Mouse (Mus musculus) frontal cortex, adult (tissue): ENCODE data around the gene Slco4c1.
A peak's percentile ranks its signal among the peaks of the same experiment; 100 is the strongest.

Experiments used
- ATAC-seq: cut with Nextera tagmentation; 2 replicates; pipeline ENCODE4 v1.9.2; 2017; ENCODE audit warnings: mild to moderate bottlenecking, moderate library complexity, mixed read lengths; ENCODE audit not compliant: low TSS enrichment

The Slco4c1 gene

DNA sequence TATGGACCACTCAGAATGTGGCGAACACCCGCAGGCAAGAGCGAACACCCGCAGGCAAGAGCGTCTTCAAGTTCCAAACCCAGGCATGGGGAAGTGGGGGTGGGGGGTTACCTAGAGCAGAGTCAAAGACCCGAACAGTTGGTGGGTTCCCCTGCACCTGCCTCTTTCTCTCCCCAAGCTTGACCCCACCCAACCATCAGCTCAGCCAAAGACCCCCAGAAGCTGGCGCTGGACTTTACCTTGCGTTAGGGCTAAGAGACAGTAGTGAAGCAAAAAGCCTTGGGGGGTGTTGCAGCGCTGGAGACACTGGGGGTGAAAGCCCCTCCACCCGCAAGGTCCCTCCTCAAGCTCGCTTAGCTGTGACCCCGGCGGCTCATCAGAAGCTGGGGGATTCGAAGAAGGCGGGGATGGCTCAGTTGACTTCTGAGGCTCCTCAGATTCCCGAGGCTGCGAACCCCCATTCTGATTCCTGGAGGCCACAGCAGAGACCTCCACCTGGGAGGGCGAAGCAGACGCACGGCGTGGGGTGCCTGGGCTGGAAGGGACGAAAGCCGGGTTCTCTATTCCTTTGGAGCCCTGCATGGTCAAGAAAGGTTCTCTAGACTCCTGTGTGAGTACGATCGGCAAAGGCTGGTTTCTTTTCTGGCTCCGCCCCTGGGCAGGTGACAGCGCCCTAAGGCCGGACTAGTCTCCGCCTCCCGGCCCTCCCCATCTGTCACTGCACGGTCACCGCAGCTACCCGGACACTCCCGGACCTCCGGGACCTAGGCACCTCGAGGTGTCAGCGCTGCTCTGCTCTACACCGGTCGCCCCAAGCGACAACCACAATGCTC lies at the start of gene Slco4c1:
Slco4c1 (minus strand) TSS at position 644 of the 833 bp plus-strand sequence.
- ATAC-seq = peak; percentile 94

DNA sequence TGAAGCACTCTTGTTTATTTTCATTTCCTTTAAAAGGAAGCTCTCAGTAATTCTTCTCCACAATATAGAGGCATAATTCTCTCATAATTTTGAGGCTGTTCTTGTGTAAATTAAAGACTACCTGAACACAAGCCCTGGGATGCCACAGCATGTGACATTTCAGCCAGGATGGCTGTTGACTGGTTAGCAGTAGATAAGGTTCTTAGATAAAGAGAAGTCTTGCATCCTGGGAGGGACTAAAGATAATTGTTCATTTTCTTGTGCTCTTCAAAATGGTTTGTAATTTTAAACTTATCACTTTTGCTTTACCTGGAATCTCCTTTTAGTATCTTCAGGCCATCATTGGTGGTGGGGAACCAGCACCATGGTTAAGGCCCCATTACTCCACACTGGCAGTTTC lies 45.4 kb upstream of the Slco4c1 start:
- ATAC-seq = no peak

DNA sequence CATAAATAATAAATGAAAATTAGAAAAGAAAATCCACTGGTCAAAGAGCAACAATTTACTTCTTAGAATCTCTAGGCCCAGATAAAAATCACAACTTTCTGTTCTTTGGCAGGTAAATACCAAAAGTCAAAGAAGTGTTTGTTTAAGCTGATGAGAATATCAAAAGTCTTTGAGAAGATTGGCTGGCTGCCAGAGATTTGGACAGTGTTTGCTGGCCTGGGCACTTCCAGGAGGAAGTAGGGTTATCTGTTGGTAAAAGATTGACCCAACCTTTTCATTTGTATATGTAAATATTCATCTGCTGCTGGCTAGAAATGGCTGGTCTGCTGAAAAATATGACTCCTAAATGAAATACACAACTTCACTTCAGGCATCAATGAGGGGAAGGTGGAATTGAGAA lies 11.8 kb upstream of the Slco4c1 start:
- ATAC-seq = no peak

DNA sequence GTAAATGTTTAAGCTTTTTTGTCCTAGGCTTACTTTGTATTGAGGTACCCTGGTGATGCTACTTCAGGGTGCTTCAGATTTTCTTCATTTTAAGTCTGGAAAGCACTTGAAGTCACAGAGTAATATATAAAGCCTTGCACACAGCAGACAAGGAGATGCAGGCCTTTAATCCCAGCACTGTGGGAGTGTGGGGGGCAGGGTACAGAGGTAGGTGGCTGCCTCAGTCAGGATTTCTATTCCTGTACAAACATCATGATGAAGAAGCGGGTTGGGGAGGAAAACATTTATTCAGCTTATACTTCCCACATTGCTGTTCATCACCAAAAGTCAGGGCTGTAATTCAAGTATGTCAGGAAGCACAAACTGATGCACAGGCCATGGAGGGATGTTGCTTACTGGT lies 6.6 kb upstream of the Slco4c1 start:
- peak; percentile 96 for ATAC-seq

DNA sequence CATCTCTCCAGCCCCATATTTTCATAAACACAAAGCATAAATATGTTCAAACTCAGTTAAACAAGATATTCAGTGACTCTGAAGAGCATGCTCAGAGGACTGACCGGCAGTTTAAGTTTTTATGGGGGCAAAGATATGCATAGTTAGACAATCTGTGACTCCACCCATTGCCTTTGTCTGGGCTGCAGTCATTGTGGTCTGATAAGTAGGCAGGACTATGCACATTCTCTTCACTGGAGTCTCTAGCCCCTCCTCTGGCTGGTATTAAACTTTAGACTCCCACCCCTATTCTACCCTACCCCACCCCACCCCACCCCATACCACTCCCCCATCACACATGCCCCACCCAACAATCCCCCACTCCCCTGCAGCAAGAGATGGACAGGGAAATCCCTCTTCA lies 4.1 kb upstream of the Slco4c1 start:
- ATAC-seq = no peak

- no peak for ATAC-seq
Observed at GRCm38 (mm10) chr1:96874636-96875035, 2.7 kb upstream of the Slco4c1 start.

- ATAC-seq = peak; percentile 54; the same call in 1 of the 2 replicates
Observed at GRCm38 (mm10) chr1:96872361-96872693, 356 bp upstream of the Slco4c1 start.

DNA sequence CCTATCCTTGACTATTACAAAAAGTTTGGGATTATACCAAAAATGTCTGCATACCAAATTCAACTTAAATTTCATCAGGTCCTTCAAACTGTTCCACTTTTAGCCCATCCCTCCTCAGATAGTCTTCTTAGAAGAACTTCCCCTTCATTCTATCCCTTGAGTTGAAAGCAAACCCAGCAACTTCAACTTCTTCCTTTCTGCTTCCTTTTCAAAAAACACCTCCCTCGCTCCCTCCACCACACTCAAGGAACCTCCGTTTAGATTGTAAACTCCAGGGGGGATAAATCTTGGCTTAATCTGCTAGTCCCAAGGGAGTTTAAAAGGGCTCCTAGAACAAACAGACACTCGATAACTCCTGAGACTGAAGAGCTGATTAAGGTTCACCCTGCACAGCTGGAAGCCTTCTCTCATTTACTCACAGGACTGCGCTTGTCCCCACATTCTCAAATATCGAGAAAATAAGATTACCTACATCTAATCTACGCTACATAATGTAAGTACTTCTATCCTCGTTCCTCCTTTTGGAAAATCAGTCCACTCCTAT lies 1.1 kb downstream of the Slco4c1 start:
- ATAC-seq = 0 out of 2 replicates have a peak, but pooled peaks have one; percentile 17

- ATAC-seq = no peak
Observed at GRCm38 (mm10) chr1:96868722-96869121, 3.2 kb downstream of the Slco4c1 start.

- ATAC-seq = no peak
Observed at GRCm38 (mm10) chr1:96866002-96866401, 6.0 kb downstream of the Slco4c1 start.

GRCm38 (mm10) chr1:96864120-96864519 lies 7.9 kb downstream of the Slco4c1 start:
- peak; percentile 44 for ATAC-seq

DNA sequence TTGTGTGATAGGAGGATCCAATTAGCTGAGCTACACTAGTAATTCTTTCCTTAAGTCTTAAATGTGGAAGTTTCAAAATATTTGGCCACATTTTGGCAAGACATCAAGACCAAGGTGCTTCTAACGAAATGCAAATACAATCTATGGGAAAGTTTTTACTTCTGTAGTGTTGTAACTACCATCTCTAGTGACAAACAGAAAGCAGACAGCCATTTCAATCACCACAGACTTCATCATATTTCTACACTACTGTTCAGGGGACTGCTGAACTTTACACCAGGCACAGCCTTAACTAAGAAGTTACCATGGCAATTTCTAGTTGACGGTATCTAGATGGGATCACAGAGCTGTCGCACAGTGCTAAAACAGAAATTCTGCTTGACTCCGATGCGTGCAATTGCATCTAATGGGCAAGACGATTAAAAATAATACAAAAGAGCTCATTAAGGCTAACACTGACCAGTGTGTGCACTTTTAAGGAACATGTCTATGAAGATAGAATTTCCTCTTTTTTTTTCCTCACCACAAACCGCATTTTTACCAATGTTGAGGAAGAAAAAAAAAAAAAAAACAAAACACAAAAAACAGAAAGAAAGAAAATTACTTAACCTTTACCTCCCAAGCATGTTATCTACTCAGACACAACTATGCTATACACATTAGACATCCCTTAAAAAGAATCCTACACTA lies 11.8 kb downstream of the Slco4c1 start:
- no peak for ATAC-seq

GRCm38 (mm10) chr1:96853541-96853940 lies 18.4 kb downstream of the Slco4c1 start:
- ATAC-seq = no peak

DNA sequence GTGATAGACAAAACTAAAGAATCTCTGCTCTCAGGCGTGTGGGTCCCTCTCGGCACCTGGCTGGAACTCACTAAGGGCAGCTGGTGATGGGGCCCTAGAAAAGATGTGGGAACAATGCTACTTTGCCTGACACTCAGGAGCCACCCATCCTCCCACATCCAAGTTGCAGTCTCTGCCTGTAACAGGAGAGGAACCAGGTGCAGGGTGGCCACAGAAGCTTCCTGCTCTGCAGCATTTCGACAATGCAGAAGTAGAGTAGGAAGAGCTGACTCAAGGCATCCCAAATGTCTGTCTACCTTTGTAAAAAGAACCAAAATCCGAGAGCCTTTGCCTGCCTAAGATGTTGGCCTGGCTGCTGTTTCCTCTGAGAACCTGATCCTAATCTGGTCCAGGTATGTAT lies 22.9 kb downstream of the Slco4c1 start:
- ATAC-seq = no peak

- ATAC-seq = no peak
Observed at GRCm38 (mm10) chr1:96848606-96849005, 23.4 kb downstream of the Slco4c1 start.

DNA sequence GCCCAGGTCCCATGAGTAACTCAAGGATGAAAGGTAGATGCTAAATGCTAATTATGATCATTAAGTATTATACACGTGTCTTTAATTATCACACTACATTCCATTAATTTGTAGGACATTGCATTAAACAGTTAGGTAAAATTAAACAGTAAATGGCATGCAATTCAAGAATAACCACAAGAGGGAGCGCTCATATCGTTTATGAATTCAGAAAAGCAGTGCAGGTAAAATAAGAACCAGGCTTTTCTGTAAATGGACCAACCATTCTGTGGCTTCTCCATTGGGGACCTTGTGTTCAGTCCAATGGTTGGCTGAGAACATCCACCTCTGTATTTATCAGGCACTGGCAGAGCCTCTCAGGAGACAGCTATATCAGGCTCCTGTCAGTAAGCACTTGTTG lies 25.2 kb downstream of the Slco4c1 start:
- ATAC-seq = peak; percentile 79

- no peak for ATAC-seq
Observed at GRCm38 (mm10) chr1:96805287-96805727, 66.7 kb downstream of the Slco4c1 start.

GRCm38 (mm10) chr1:96801595-96801994 lies 70.4 kb downstream of the Slco4c1 start:
- ATAC-seq = no peak

GRCm38 (mm10) chr1:96794690-96795089 lies 77.3 kb downstream of the Slco4c1 start:
- ATAC-seq = no peak

DNA sequence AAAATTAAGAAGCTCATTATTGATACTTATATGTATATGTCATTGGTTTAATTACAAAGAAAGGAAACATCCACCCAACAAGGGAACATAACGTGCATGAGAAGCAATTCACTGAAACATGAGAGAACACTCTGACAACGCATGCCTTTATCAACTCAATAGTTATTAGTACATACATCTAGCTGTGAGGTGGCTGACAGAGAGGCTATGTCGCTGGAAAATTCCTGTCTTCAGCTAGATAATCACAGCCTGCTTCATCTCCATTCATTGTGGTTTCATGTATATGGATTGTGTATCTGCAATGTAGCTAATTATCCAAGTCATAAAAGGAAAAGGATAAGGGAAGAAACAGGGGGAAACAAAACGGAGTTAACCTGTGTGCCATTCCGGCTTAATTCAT lies 77.7 kb downstream of the Slco4c1 start:
- ATAC-seq = no peak

GRCm38 (mm10) chr1:96789268-96789667 lies 82.7 kb downstream of the Slco4c1 start:
- peak; percentile 80; the same call in 1 of the 2 replicates for ATAC-seq

- ATAC-seq = no peak
Observed at GRCm38 (mm10) chr1:96774174-96774573, 97.8 kb downstream of the Slco4c1 start.

DNA sequence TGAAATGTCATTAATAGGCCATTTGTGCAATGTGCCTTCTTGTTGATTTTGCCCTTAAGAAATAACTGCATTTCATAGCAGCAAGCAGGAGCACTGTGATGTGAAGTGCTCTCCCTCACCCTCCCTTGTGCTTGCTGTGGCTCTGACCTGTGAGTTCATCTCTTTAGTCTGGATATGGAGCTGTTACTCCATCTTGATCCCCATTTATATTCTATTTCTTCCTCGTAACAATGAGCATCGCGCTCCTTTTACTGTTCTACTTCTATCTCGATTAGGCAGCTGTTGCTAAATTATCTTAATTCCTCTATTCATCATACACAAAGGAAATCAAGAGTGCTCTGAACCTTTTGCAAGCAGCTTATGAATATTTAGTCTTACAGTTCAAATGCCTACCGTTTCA lies 98.3 kb downstream of the Slco4c1 start:
- ATAC-seq = no peak
